Mouse (Mus musculus) myocyte (in vitro differentiated cells): ENCODE data around the gene Baiap2.

Experiments
- CEBPB ChIP-seq: IDR thresholded peaks from 2 replicates; pipeline ENCODE4 v1.6.1; 2011; ENCODE audit warnings: mild to moderate bottlenecking, moderate library complexity; ENCODE audit not compliant: poor library complexity, insufficient read depth, severe bottlenecking
- E2F4 ChIP-seq: IDR thresholded peaks from one replicate; pipeline ENCODE4 v1.6.1; 2011; ENCODE audit warnings: mild to moderate bottlenecking, control low read depth, moderate library complexity; ENCODE audit not compliant: insufficient read depth
- MYOG ChIP-seq, 3 experiments: IDR thresholded peaks; one replicate each; pipeline ENCODE4 v1.6.1; 2011; ENCODE audit warnings: control low read depth in 2 of 3, low read depth in 2 of 3, mild to moderate bottlenecking in 2 of 3; ENCODE audit not compliant: insufficient read length in 2 of 3, control insufficient read depth in 1 of 3, insufficient read depth in 1 of 3
- POLR2A ChIP-seq: IDR thresholded peaks from one replicate; pipeline ENCODE4 v1.6.1; 2011; ENCODE audit warnings: low read depth, mild to moderate bottlenecking, control low read depth, moderate library complexity; ENCODE audit not compliant: insufficient read length
- POLR2AphosphoS2 ChIP-seq: IDR thresholded peaks from one replicate; pipeline ENCODE4 v1.6.1; 2011; ENCODE audit warnings: low read depth, control low read depth; ENCODE audit not compliant: insufficient read length
- SRF ChIP-seq: IDR thresholded peaks from one replicate; pipeline ENCODE4 v1.6.1; 2011; ENCODE audit warnings: low read depth; ENCODE audit not compliant: control insufficient read depth, insufficient read length
- TCF12 ChIP-seq: IDR thresholded peaks from one replicate; pipeline ENCODE4 v1.6.1; 2011; ENCODE audit warnings: mild to moderate bottlenecking, control low read depth; ENCODE audit not compliant: poor library complexity, insufficient read depth, severe bottlenecking
- TCF3 ChIP-seq: IDR thresholded peaks from one replicate; pipeline ENCODE4 v1.6.1; 2011; ENCODE audit warnings: low read depth, control low read depth; ENCODE audit not compliant: insufficient read length
- USF1 ChIP-seq: IDR thresholded peaks from one replicate; pipeline ENCODE4 v1.6.1; 2011; ENCODE audit warnings: low read depth, mild to moderate bottlenecking, control low read depth, moderate library complexity

GRCm38 (mm10) chr11:119918521-119918920 lies 24.0 kb upstream of the Baiap2 start:
- TF ChIP-seq POLR2A (no peak), MYOG (IDR thresholded peaks at IDR 0.05; ENCODE audit: control insufficient read depth in 1 of 3, insufficient read depth in 1 of 3, insufficient read length in 2 of 3, low read depth in 2 of 3) (no peak), SRF (no peak), USF1 (no peak), TCF12 (no peak), E2F4 (no peak), POLR2AphosphoS2 (no peak), CEBPB (no peak), TCF3 (no peak)
